In genomic region chr7:117729067-117729466, GRCm38 (mm10) we compare ENCODE assay signal across 12 mouse cellular contexts.
DNase-seq lines count a peak whose midpoint lies in the region; ATAC-seq and TF ChIP-seq lines count a peak whose summit lies in the region.
"Had no signal": no experiment of that assay in that cellular context is flagged by ENCODE, and none has a peak within 500 bp of the region (broad histone marks: within the 10 kb centered on the region; RNA-seq: fewer than 3 reads in every experiment).

No protein-coding gene starts in this region.

- H3K27ac ChIP-seq in left cerebral cortex, adult 2 months, result no peak overlapping the region
- H3K27ac ChIP-seq in ES-E14 (ENCODE audit: insufficient read depth, low read depth, low read length, poor library complexity, severe bottlenecking), result no peak overlapping the region
- H3K27ac ChIP-seq in embryonic facial prominence, embryonic 11.5 days (replicated peaks; ENCODE audit: low read depth, low read length), result no peak overlapping the region
- H3K27ac ChIP-seq: limb, embryonic 15.5 days had no signal

- in situ Hi-C loops in ES-E14 (cut with MboI; ENCODE audit: low sequenced_read_pairs in 2 of 2, unreplicated experiment in 2 of 2), result no loop called here

- H3K9ac ChIP-seq in ES-E14 (ENCODE audit: insufficient read depth, low read depth, low read length, poor library complexity, severe bottlenecking), result no peak overlapping the region
- no peak overlapping the region for H3K9ac ChIP-seq in embryonic facial prominence, embryonic 11.5 days (replicated peaks; ENCODE audit: low read length)
- H3K9ac ChIP-seq: limb, embryonic 15.5 days had no signal

- peak; percentile 9 for TF ChIP-seq CTCF in left cerebral cortex, adult 2 months (IDR thresholded peaks at IDR 0.05)

- no peak overlapping the region for H3K4me3 ChIP-seq in left cerebral cortex, adult 2 months
- H3K4me3 ChIP-seq in ES-E14 (ENCODE audit: insufficient read depth in 1 of 2, low read depth in 1 of 2, low read length in 2 of 2, poor library complexity in 1 of 2, severe bottlenecking in 1 of 2), result no peak overlapping the region
- H3K4me3 ChIP-seq in embryonic facial prominence, embryonic 11.5 days (ENCODE audit: low read depth, low read length), result no peak overlapping the region
- H3K4me3 ChIP-seq: limb, embryonic 15.5 days; megakaryocyte, embryonic 14.5 days had no signal

- ATAC-seq in embryonic facial prominence, embryonic 11.5 days (replicated peaks; ENCODE audit: insufficient number of reproducible peaks, low FRiP score, low TSS enrichment, low read depth), result no peak

- 72% methylated on average over 4 of the region's 4 CpGs for WGBS in embryonic facial prominence, embryonic 11.5 days

- peak; percentile 13 to 30 for DNase-seq in cerebellum, postnatal 14 days
- DNase-seq in cerebellum, adult 11-12 months, result no peak
- DNase-seq in left cerebral cortex, adult 2 months (ENCODE audit: extremely low spot score in 1 of 2, low spot score in 2 of 2), result no peak
- no peak for DNase-seq in left cerebral cortex, postnatal 4 days
- no peak for DNase-seq in ES-E14 (ENCODE audit: low read depth, low spot score)
- peak; percentile 25 for DNase-seq in embryonic facial prominence, embryonic 11.5 days (ENCODE audit: low spot score)
- DNase-seq in layer of hippocampus, adult 9-11 months, result no peak
- no peak for DNase-seq in MN1 (ENCODE audit: low spot score)
- DNase-seq: cerebellum, postnatal 25 days; right cerebral cortex, postnatal 14 days had no signal

- no peaks in the 10 kb centered on the region; a peak in 1 of 4 replicates for H3K4me1 ChIP-seq in ES-E14 (ENCODE audit: control insufficient read depth in 2 of 2, insufficient read depth in 2 of 2, low read length in 2 of 2, poor library complexity in 1 of 2)
- H3K4me1 ChIP-seq in embryonic facial prominence, embryonic 11.5 days (ENCODE audit: control insufficient read depth, insufficient read depth, low read length), result no peaks in the 10 kb centered on the region
- H3K4me1 ChIP-seq: limb, embryonic 15.5 days; megakaryocyte, embryonic 14.5 days had no signal

- no peaks in the 10 kb centered on the region for H3K27me3 ChIP-seq in embryonic facial prominence, embryonic 11.5 days (ENCODE audit: control insufficient read depth, insufficient read depth, low read length)
- H3K27me3 ChIP-seq: limb, embryonic 15.5 days; megakaryocyte, embryonic 14.5 days had no signal

- H3K4me2 ChIP-seq in embryonic facial prominence, embryonic 11.5 days (ENCODE audit: low read depth, low read length), result no peak overlapping the region
- H3K4me2 ChIP-seq: limb, embryonic 15.5 days had no signal

- intact Hi-C loops in left cerebral cortex, adult 2 months (cut with DNase I), result no loop called here
- intact Hi-C loops in left cerebral cortex, postnatal 4 days (cut with DNase I), result no loop called here

- no peaks in the 10 kb centered on the region for H3K9me3 ChIP-seq in ES-E14 (ENCODE audit: control insufficient read depth, insufficient read depth, low read depth, low read length)
- no peaks in the 10 kb centered on the region for H3K9me3 ChIP-seq in embryonic facial prominence, embryonic 11.5 days (replicated peaks; ENCODE audit: control insufficient read depth, low read length)
- H3K9me3 ChIP-seq: limb, embryonic 15.5 days had no signal

- no peaks in the 10 kb centered on the region for H3K36me3 ChIP-seq in ES-E14 (ENCODE audit: control insufficient read depth, insufficient read depth, low read length, poor library complexity, severe bottlenecking)
- no peaks in the 10 kb centered on the region for H3K36me3 ChIP-seq in embryonic facial prominence, embryonic 11.5 days (replicated peaks; ENCODE audit: control insufficient read depth, insufficient read depth, low read depth, low read length)
- H3K36me3 ChIP-seq: limb, embryonic 15.5 days had no signal

TF ChIP-seq in ES-E14, 5 proteins besides CTCF, POLR2A, EP300 and RAD21:
- TF ChIP-seq CHD2 (IDR thresholded peaks at IDR 0.05; ENCODE audit: low read depth, low read length), result no peak
- TF ChIP-seq ZNF384 (IDR thresholded peaks at IDR 0.05; ENCODE audit: low read depth, low read length), result no peak
- TF ChIP-seq HCFC1 (IDR thresholded peaks at IDR 0.05; ENCODE audit: borderline replicate concordance, insufficient read depth, low read length), result no peak
- TF ChIP-seq MAFK (IDR thresholded peaks at IDR 0.05; ENCODE audit: insufficient read depth, low read depth, low read length), result no peak
- TF ChIP-seq ZC3H11A (IDR thresholded peaks at IDR 0.05; ENCODE audit: borderline replicate concordance, low read depth, low read length), result 0 out of 2 replicates have a peak, but pooled peaks have one; percentile 21

Comparison
In these comparisons a context has a peak if more than half of its experiments do, and no peak if none do; other contexts are left out.
1. DNase-seq: peak in cerebellum, postnatal 14 days (2 of 2) and embryonic facial prominence, embryonic 11.5 days (single experiment); none in cerebellum, adult 11-12 months (single experiment), left cerebral cortex, adult 2 months (0 of 2), left cerebral cortex, postnatal 4 days (single experiment), ES-E14 (single experiment), layer of hippocampus, adult 9-11 months (single experiment) and MN1 (single experiment).